Mouse (Mus musculus): Measurements from ENCODE around the gene Ttyh2. TPM values are rescaled to one million over a fixed set of nuclear protein-coding genes. Genes with fewer than 3 reads are reported as not detected.

Gene Ttyh2
- polyA plus RNA-seq, 1 experiment from 2014 or later, result 8.1 TPM

DNA sequence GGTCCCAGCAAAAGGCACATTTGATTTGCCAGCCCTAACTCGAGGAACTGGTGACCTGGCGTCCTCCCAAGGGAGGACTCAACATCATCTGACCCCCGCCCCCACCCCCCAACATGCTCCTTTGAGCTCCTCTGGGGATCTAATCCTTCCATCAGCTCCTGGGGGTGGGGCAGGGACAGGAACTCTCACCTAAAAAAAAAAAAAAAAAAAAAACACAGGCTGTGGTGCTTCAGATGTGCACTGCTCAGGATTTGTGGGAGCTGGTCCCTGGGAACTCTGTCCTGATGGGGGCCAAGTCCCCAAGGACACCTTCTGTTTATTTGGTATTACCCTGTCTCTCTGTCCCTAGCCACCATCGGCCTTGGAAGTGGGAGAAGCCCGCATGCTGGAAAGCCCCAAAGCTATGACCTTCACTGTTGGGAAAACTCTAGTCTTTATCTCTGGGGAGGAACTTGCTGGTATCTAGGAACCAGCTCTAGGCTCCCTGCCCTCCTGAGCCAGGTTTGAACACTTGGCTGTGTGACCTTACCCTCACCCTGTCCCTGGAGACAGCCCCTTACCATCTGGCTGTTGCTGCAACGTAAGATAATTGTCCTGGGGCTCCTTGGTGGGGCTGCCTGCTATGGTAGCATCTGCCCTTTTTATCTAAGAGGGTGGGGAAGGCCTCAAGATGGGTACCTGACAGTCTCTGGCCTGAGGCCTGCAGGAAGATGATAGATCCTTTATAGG lies 16.4 kb downstream of the Ttyh2 start:
- WGBS (ENCODE audit: insufficient replicate concordance), result 46% methylated on average over 6 of the region's 6 CpGs
- Histone ChIP-seq H3K36me3 (replicated peaks) (0 out of 2 replicates have a peak, but pooled peaks cover 10% of the 10 kb centered on the region), H3K4me2 (no peak overlapping the region), H3K27me3 (no peaks in the 10 kb centered on the region), H3K4me3 (replicated peaks) (no peak overlapping the region), H3K4me1 (replicated peaks) (0 out of 2 replicates have a peak, but pooled peaks cover 3% of the 10 kb centered on the region), H3K9me3 (replicated peaks) (no peaks in the 10 kb centered on the region), H3K9ac (no peak overlapping the region), H3K27ac (replicated peaks) (no peak overlapping the region)
- no peak for ATAC-seq (ENCODE audit: insufficient read depth)

DNA sequence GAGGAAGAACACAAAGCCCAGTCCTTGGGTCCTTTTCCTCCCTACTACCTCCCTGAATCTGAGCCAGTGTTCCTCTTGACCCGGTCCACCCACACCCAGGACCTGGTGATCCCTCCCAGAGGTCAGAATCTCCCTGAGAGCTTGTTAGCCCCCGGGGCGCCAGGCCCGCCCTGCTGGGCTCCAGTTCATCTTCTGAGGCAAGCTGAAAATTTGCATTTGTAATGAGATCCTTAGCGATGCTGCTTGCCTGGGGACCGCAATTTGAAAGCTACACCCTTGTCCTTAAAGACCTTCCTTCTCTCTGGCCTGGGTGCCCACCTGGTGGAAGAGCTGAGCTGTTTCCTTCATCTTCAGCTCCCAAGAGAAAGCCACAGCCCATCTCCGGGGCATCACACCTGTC lies 17.4 kb downstream of the Ttyh2 start:
- no peak overlapping the region for H3K9ac ChIP-seq
- H3K27me3 ChIP-seq, result no peaks in the 10 kb centered on the region
- 58% methylated on average over 7 of the region's 7 CpGs for WGBS (ENCODE audit: insufficient replicate concordance)

GRCm38 (mm10) chr11:114693456-114693855 lies 18.2 kb downstream of the Ttyh2 start:
- ATAC-seq (ENCODE audit: insufficient read depth), result no peak
- no peak overlapping the region for H3K9ac ChIP-seq

More for the DNA sequence above, 17.4 kb downstream of the Ttyh2 start:
- H3K4me2 ChIP-seq, result no peak overlapping the region
- H3K27ac ChIP-seq (replicated peaks), result no peak overlapping the region
- ATAC-seq (ENCODE audit: insufficient read depth), result no peak
- H3K9me3 ChIP-seq (replicated peaks), result no peaks in the 10 kb centered on the region
- H3K36me3 ChIP-seq (replicated peaks), result 0 out of 2 replicates have a peak, but pooled peaks cover 10% of the 10 kb centered on the region
- 0 out of 2 replicates have a peak, but pooled peaks cover 3% of the 10 kb centered on the region for H3K4me1 ChIP-seq (replicated peaks)
- no peak overlapping the region for H3K4me3 ChIP-seq (replicated peaks)

DNA sequence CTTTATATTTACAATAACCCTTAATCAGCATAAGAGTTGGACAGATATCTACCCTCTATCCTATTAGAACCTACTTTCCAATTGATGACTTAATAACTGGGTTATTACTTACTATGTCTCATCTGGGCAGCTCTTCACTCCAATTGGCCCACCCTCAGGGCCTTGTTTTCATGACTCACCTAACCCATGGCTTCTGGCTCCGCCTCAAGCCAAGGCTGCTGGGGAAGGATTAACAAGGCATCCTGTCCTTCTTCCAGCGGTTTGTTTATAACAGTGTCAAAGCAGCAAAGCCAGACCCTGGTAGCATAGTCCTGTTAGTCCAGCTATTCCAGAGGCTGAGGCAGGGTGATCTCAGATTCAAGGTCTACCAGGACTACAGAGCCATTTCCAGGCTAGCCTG lies 19.2 kb downstream of the Ttyh2 start:
- Histone ChIP-seq H3K27ac (replicated peaks) (no peak overlapping the region), H3K27me3 (no peaks in the 10 kb centered on the region), H3K4me1 (replicated peaks) (0 out of 2 replicates have a peak, but pooled peaks cover 3% of the 10 kb centered on the region), H3K4me3 (replicated peaks) (no peak overlapping the region), H3K9me3 (replicated peaks) (no peaks in the 10 kb centered on the region), H3K36me3 (replicated peaks) (0 out of 2 replicates have a peak, but pooled peaks cover 10% of the 10 kb centered on the region), H3K4me2 (no peak overlapping the region), H3K9ac (no peak overlapping the region)
- 54% methylated on average over 2 of the region's 2 CpGs for WGBS (ENCODE audit: insufficient replicate concordance)
- no peak for ATAC-seq (ENCODE audit: insufficient read depth)

More at GRCm38 (mm10) chr11:114693456-114693855, 18.2 kb downstream of the Ttyh2 start:
- no peak overlapping the region for H3K4me3 ChIP-seq (replicated peaks)
- H3K4me1 ChIP-seq (replicated peaks), result 0 out of 2 replicates have a peak, but pooled peaks cover 3% of the 10 kb centered on the region
- H3K36me3 ChIP-seq (replicated peaks), result 0 out of 2 replicates have a peak, but pooled peaks cover 10% of the 10 kb centered on the region
- H3K9me3 ChIP-seq (replicated peaks), result no peaks in the 10 kb centered on the region
- H3K4me2 ChIP-seq, result no peak overlapping the region
- no peaks in the 10 kb centered on the region for H3K27me3 ChIP-seq
- 49% methylated on average over 6 of the region's 6 CpGs for WGBS (ENCODE audit: insufficient replicate concordance)
- H3K27ac ChIP-seq (replicated peaks), result no peak overlapping the region

GRCm38 (mm10) chr11:114698496-114698895 lies 23.3 kb downstream of the Ttyh2 start:
- H3K4me2 ChIP-seq, result no peak overlapping the region
- WGBS (ENCODE audit: insufficient replicate concordance), result 66% methylated on average over 7 of the region's 7 CpGs

DNA sequence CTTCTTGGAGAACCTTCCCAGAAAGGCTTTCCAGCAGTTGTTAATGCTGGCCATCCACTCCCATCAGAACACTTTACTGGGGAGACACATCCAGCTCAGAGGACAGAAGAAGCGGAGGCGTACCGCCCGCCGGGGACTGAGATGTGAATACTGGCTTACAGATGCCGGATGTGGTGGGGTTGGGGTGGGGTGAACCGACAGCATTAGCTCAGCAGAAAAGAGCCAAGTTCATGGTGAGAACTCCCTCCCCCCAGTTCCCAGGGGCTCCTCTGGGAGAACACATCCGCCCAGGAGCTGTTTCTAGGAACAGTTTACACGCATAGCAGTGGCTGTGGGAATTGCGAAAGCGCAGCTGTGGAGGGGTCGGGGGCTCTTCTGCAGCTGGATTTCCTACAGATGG lies 24.3 kb downstream of the Ttyh2 start:
- no peak for ATAC-seq (ENCODE audit: insufficient read depth)
- Histone ChIP-seq H3K36me3 (replicated peaks) (0 out of 2 replicates have a peak, but pooled peaks cover 5% of the 10 kb centered on the region), H3K9me3 (replicated peaks) (no peaks in the 10 kb centered on the region), H3K27ac (replicated peaks) (no peak overlapping the region), H3K4me1 (replicated peaks) (no peaks in the 10 kb centered on the region), H3K4me2 (no peak overlapping the region), H3K4me3 (replicated peaks) (no peak overlapping the region), H3K9ac (no peak overlapping the region), H3K27me3 (no peaks in the 10 kb centered on the region)
- WGBS (ENCODE audit: insufficient replicate concordance), result 72% methylated on average over 12 of the region's 12 CpGs

More at GRCm38 (mm10) chr11:114698496-114698895, 23.3 kb downstream of the Ttyh2 start:
- Histone ChIP-seq H3K4me1 (replicated peaks) (0 out of 2 replicates have a peak, but pooled peaks cover 3% of the 10 kb centered on the region), H3K9ac (no peak overlapping the region), H3K27me3 (no peaks in the 10 kb centered on the region), H3K4me3 (replicated peaks) (no peak overlapping the region), H3K36me3 (replicated peaks) (0 out of 2 replicates have a peak, but pooled peaks cover 5% of the 10 kb centered on the region), H3K27ac (replicated peaks) (no peak overlapping the region), H3K9me3 (replicated peaks) (no peaks in the 10 kb centered on the region)
- ATAC-seq (ENCODE audit: insufficient read depth), result no peak

DNA sequence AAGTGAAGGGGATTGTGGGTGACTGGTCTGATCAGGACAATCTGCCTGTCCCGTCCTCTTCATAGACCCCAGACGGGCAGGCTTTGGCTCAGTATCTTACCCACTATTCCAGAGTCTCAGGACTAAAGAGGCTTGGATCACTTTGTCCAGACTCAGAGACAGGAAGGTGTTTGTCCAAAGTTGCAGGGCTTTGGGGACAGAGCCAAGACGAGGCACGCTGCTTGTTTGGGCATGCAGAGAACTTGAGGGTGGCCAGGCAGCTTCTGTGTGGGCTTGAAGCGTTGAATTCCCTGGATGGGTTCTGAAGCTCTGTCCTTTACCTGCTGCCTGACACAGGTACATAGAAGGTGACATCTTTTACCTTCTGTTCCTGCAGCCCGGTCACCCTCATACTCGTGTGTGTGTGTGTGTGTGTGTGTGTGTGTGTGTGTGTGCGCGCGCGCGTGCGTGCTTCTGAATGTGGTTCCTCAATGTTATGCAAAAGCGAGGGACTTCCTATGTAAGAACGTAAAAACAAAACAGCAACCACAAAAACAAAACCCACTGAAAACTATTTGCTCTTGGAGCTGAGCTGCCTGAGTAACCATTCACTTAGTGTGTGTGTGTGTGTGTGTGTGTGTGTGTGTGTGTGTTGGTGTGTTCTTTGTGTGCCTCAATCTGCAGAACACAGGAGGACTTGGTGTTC lies 27.2 kb downstream of the Ttyh2 start:
- no peak for ATAC-seq (ENCODE audit: insufficient read depth)
- H3K27ac ChIP-seq (replicated peaks), result no peak overlapping the region
- no peak overlapping the region for H3K9ac ChIP-seq
- no peaks in the 10 kb centered on the region for H3K9me3 ChIP-seq (replicated peaks)
- WGBS (ENCODE audit: insufficient replicate concordance), result 70% methylated on average over 15 of the region's 15 CpGs
- H3K4me2 ChIP-seq, result no peak overlapping the region
- H3K4me1 ChIP-seq (replicated peaks), result no peaks in the 10 kb centered on the region
- no peaks in the 10 kb centered on the region for H3K36me3 ChIP-seq (replicated peaks)
- H3K4me3 ChIP-seq (replicated peaks), result no peak overlapping the region
- no peaks in the 10 kb centered on the region for H3K27me3 ChIP-seq

DNA sequence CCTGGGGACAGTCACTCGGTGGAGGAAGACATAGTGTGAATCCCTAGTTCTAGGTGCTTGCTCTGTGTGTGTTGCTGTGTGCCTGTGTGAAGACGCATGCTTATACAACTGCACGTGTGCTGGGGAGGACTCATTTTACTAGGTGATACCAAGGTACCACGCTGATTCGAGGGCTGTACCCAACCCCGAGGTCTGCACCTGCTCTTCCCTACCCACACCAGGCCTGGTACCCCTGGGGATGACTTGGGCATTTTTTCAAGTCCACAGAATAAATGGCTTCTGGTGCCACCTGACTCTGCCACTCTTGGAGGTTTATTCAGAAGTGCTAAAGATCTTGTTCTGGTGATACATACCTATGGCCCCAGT lies 27.7 kb downstream of the Ttyh2 start:
- Histone ChIP-seq H3K9ac (no peak overlapping the region), H3K27ac (replicated peaks) (no peak overlapping the region), H3K9me3 (replicated peaks) (no peaks in the 10 kb centered on the region), H3K4me1 (replicated peaks) (no peaks in the 10 kb centered on the region), H3K27me3 (no peaks in the 10 kb centered on the region), H3K36me3 (replicated peaks) (no peaks in the 10 kb centered on the region), H3K4me2 (no peak overlapping the region), H3K4me3 (replicated peaks) (no peak overlapping the region)
- ATAC-seq (ENCODE audit: insufficient read depth), result no peak
- 64% methylated on average over 6 of the region's 6 CpGs for WGBS (ENCODE audit: insufficient replicate concordance)

DNA sequence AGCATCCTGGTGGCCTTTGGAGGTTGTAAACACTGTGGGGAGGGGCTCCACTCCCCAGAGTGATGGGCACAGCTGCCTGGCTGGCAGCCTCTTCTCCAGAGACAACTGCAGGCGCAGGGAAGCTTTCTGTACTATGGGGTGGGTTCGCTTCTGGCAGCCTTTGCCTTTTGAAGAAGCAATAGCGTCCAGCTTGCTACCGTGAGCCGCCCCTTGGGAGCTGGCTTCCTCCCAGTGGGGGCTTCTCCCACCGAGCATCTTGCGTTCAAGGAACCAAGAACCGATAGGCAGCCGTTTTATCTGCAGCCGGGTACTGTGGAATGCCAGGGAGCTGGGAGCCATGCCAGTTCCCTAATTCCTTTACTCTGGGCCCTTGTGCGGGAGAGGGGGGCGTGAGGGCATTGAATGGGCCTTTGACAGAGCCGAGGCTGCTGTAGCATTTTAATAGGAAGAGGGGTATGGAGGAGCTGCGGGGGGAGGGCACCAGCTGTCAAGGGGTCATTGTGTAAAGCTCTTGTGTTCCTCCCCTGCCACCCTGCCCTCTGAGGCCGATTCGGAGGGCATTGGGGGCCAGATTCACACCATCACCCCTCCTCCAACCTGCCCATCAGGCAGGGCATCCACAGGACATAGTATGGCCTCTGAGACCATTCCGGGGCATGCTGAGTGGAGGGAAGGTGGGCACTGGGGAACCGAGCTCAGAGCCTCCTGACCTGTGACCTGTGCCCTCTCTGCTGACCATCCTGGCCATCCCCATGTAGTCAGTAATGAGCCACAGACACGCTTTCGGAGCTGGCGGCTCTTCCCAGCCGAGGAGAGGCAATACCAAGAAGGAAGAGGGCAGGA lies 29.1 kb downstream of the Ttyh2 start:
- Histone ChIP-seq H3K4me2 (no peak overlapping the region), H3K9me3 (replicated peaks) (no peaks in the 10 kb centered on the region), H3K4me3 (replicated peaks) (no peak overlapping the region), H3K27me3 (no peaks in the 10 kb centered on the region), H3K36me3 (replicated peaks) (0 out of 2 replicates have a peak, but pooled peaks cover 4% of the 10 kb centered on the region), H3K27ac (replicated peaks) (no peak overlapping the region), H3K9ac (no peak overlapping the region), H3K4me1 (replicated peaks) (no peaks in the 10 kb centered on the region)
- WGBS (ENCODE audit: insufficient replicate concordance), result 67% methylated on average over 22 of the region's 22 CpGs
- no peak for ATAC-seq (ENCODE audit: insufficient read depth)

DNA sequence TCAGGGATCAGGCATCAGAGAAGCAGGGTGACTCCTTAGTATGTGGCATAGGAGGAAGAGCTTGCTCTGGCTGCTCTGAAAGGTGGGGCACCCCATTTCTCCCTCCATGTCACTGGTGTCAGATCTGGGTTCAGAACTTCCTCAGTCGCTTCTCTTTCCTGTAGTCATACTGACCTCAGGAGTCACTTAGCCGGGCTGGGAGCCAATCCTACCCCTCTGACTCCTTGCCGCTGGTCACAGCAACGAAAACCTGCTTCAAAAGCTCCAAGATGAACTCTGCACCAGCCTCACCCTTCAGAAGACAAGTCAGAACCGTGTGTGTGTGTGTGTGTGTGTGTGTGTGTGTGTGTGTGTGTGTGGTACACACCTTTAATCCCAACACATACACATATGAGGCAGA lies 31.1 kb downstream of the Ttyh2 start:
- Histone ChIP-seq H3K36me3 (replicated peaks) (peaks cover 4% of the 10 kb centered on the region; the same call in 1 of the 2 replicates), H3K4me3 (replicated peaks) (no peak overlapping the region), H3K4me2 (no peak overlapping the region), H3K27ac (replicated peaks) (no peak overlapping the region), H3K9ac (no peak overlapping the region), H3K4me1 (replicated peaks) (no peaks in the 10 kb centered on the region), H3K27me3 (no peaks in the 10 kb centered on the region), H3K9me3 (replicated peaks) (no peaks in the 10 kb centered on the region)
- no peak for ATAC-seq (ENCODE audit: insufficient read depth)
- 70% methylated on average over 5 of the region's 5 CpGs for WGBS (ENCODE audit: insufficient replicate concordance)

Measured in liver, embryonic 15.5 days (tissue).